Mouse (Mus musculus): ENCODE data around the gene Slc29a3. TPM values are rescaled to one million over a fixed set of nuclear protein-coding genes. Genes with fewer than 3 reads are reported as not detected.
"Not testable (repeated sequence)": the region's sequence is repeated elsewhere in the genome, so short reads cannot be mapped to it uniquely, and the experiment has no call there.

Slc29a3 gene
- total RNA-seq, 2 experiments from 2014 or later, result 13.5 to 18.0 TPM

GRCm38 (mm10) chr10:60767400-60767799, 14.8 kb upstream of the Slc29a3 start:
- DNase-seq, result no peak

GRCm38 (mm10) chr10:60762126-60762525, 9.5 kb upstream of the Slc29a3 start:
- DNase-seq, result no peak

GRCm38 (mm10) chr10:60760377-60760776, 7.8 kb upstream of the Slc29a3 start:
- peak; percentile 94 for DNase-seq

GRCm38 (mm10) chr10:60756992-60757391, 4.4 kb upstream of the Slc29a3 start:
- peak; percentile 76 for DNase-seq

GRCm38 (mm10) chr10:60756146-60756545, 3.6 kb upstream of the Slc29a3 start:
- no peak for DNase-seq

- no peak for DNase-seq
These were observed 1.3 kb upstream of the Slc29a3 start for GRCm38 (mm10) chr10:60753941-60754340.

GRCm38 (mm10) chr10:60753261-60753660, 667 bp upstream of the Slc29a3 start:
- DNase-seq, result no peak

GRCm38 (mm10) chr10:60747667-60748212, 4.9 kb downstream of the Slc29a3 start:
- no peak for DNase-seq

GRCm38 (mm10) chr10:60746512-60746911, 6.1 kb downstream of the Slc29a3 start:
- no peak for DNase-seq

GRCm38 (mm10) chr10:60744543-60745290, 7.9 kb downstream of the Slc29a3 start:
- no peak for DNase-seq

GRCm38 (mm10) chr10:60743681-60744080, 8.9 kb downstream of the Slc29a3 start:
- DNase-seq, result no peak

GRCm38 (mm10) chr10:60742942-60743341, 9.7 kb downstream of the Slc29a3 start:
- DNase-seq, result peak; percentile 46

GRCm38 (mm10) chr10:60742296-60742695, 10.3 kb downstream of the Slc29a3 start:
- not testable (repeated sequence) for DNase-seq

GRCm38 (mm10) chr10:60741435-60741834, 11.2 kb downstream of the Slc29a3 start:
- DNase-seq, result no peak

- DNase-seq, result no peak
These were observed 12.8 kb downstream of the Slc29a3 start for GRCm38 (mm10) chr10:60739619-60740363.

GRCm38 (mm10) chr10:60737886-60738640, 14.5 kb downstream of the Slc29a3 start:
- no peak for DNase-seq

GRCm38 (mm10) chr10:60737169-60737728, 15.3 kb downstream of the Slc29a3 start:
- DNase-seq, result peak; percentile 73

GRCm38 (mm10) chr10:60735737-60736136, 16.9 kb downstream of the Slc29a3 start:
- no peak for DNase-seq

GRCm38 (mm10) chr10:60733471-60733870, 19.1 kb downstream of the Slc29a3 start:
- DNase-seq, result no peak

- peak; percentile 58 for DNase-seq
These were observed 20.2 kb downstream of the Slc29a3 start for GRCm38 (mm10) chr10:60732397-60732861.

- no peak for DNase-seq
These were observed 20.9 kb downstream of the Slc29a3 start for GRCm38 (mm10) chr10:60731742-60732141.

- no peak for DNase-seq
These were observed 25.3 kb downstream of the Slc29a3 start for GRCm38 (mm10) chr10:60727301-60727700.
